Mouse (Mus musculus): ENCODE measurements around the gene D8Ertd738e.

D8Ertd738e gene

GRCm38 (mm10) chr8:84249257-84250170 is at the start of gene D8Ertd738e:
Gene D8Ertd738e (minus strand): TSS chr8:84249719.
- ChIA-PET CTCF (no interaction called here), POLR2A (interaction anchor here (0.6 to 4.1 kb wide), 14 partner anchors 8 to 687 kb away, joined by 3 to 22 read pairs (median 4); partner anchors contain the start of genes Ccdc130 (in 2 of the 4), Mast1 (in 1 of the 4) and Mri1 (in 1 of the 4))

GRCm38 (mm10) chr8:84297029-84297785 is 47.7 kb upstream of the D8Ertd738e start:
- CTCF ChIA-PET = interaction anchor here (0.5 to 1.6 kb wide), 24 partner anchors 10 to 437 kb away, joined by 3 to 9 read pairs (median 4); partner anchors contain the start of gene Mri1 (in 1 of the 4)
- POLR2A ChIA-PET = interaction anchor here (0.6 to 2.3 kb wide), 29 partner anchors 10 to 689 kb away, joined by 3 to 17 read pairs (median 3); partner anchors contain the start of genes Mri1 (in 2 of the 4), Ccdc130 (in 1 of the 4), Dnajb1 (in 1 of the 4) and Ier2 (in 1 of the 4)

GRCm38 (mm10) chr8:84291688-84292087 is 42.2 kb upstream of the D8Ertd738e start:
- POLR2A ChIA-PET = interaction anchor here in 3 of 4 experiments (0.7 to 1.2 kb wide), 7 partner anchors 8 to 1212 kb away, joined by 3 to 5 read pairs (median 3); partner anchors contain the start of gene Ccdc130 (in 1 of the 3)

GRCm38 (mm10) chr8:84291086-84291485 is 41.6 kb upstream of the D8Ertd738e start:
- POLR2A ChIA-PET = interaction anchor here in 3 of 4 experiments (0.7 to 1.2 kb wide), 6 partner anchors 8 to 289 kb away, joined by 3 to 5 read pairs (median 3); partner anchors contain the start of gene Ccdc130 (in 1 of the 3)
- CTCF ChIA-PET = interaction anchor here (0.6 to 2.6 kb wide), 24 partner anchors 9 to 277 kb away, joined by 3 to 25 read pairs (median 3); partner anchors contain the start of gene Cacna1a (in 1 of the 4)

More at GRCm38 (mm10) chr8:84291688-84292087, 42.2 kb upstream of the D8Ertd738e start:
- CTCF ChIA-PET = interaction anchor here in 3 of 4 experiments (0.6 to 2.6 kb wide), 23 partner anchors 10 to 276 kb away, joined by 3 to 25 read pairs (median 3); partner anchors contain the start of gene Cacna1a (in 1 of the 3)

- POLR2A ChIA-PET = no interaction called here
- CTCF ChIA-PET = interaction anchor here in 1 of 4 experiments (1.0 kb wide), 1 partner anchor 68 kb away, joined by 3 read pairs; no protein-coding TSS in a partner anchor
Measured at GRCm38 (mm10) chr8:84288892-84289291, 39.4 kb upstream of the D8Ertd738e start.

GRCm38 (mm10) chr8:84285665-84286064 is 36.1 kb upstream of the D8Ertd738e start:
- POLR2A ChIA-PET = interaction anchor here in 3 of 4 experiments (0.5 to 1.9 kb wide), 9 partner anchors 12 to 226 kb away, joined by 3 to 11 read pairs (median 4); partner anchors contain the start of genes Ccdc130 (in 1 of the 3), Dcaf15 (in 1 of the 3) and Mri1 (in 1 of the 3)
- CTCF ChIA-PET = interaction anchor here (0.6 to 2.6 kb wide), 35 partner anchors 9 to 754 kb away, joined by 3 to 14 read pairs (median 4); partner anchors contain the start of gene Ccdc130 (in 1 of the 4)

- CTCF ChIA-PET = interaction anchor here (0.6 to 2.6 kb wide), 30 partner anchors 8 to 1443 kb away, joined by 3 to 14 read pairs (median 4); partner anchors contain the start of gene Ccdc130 (in 2 of the 4)
Measured at GRCm38 (mm10) chr8:84284608-84285063, 35.1 kb upstream of the D8Ertd738e start.

GRCm38 (mm10) chr8:84280777-84281176 is 31.3 kb upstream of the D8Ertd738e start:
- CTCF ChIA-PET = interaction anchor here in 1 of 4 experiments (1.2 to 1.4 kb wide), 3 partner anchors 69 to 91 kb away, joined by 3 to 4 read pairs (median 3); no protein-coding TSS in a partner anchor
- POLR2A ChIA-PET = interaction anchor here in 2 of 4 experiments (0.6 to 1.1 kb wide), 3 partner anchors 10 to 237 kb away, joined by 3 to 5 read pairs (median 5); partner anchors contain the start of gene Ccdc130 (in 1 of the 2)

More at GRCm38 (mm10) chr8:84284608-84285063, 35.1 kb upstream of the D8Ertd738e start:
- POLR2A ChIA-PET = interaction anchor here in 3 of 4 experiments (0.6 to 2.2 kb wide), 18 partner anchors 11 to 225 kb away, joined by 3 to 11 read pairs (median 3); partner anchors contain the start of genes Ccdc130 (in 3 of the 3), Dcaf15 (in 1 of the 3) and Mri1 (in 1 of the 3)

GRCm38 (mm10) chr8:84276447-84276846 is 26.9 kb upstream of the D8Ertd738e start:
- POLR2A ChIA-PET = interaction anchor here in 2 of 4 experiments (0.7 to 1.8 kb wide), 3 partner anchors 19 to 86 kb away, joined by 3 to 7 read pairs (median 4); partner anchors contain the start of gene Mri1 (in 1 of the 2)
- CTCF ChIA-PET = interaction anchor here in 2 of 4 experiments (0.5 to 1.8 kb wide), 2 partner anchors 9 to 454 kb away, joined by 3 to 6 read pairs; no protein-coding TSS in a partner anchor

- ChIA-PET POLR2A (interaction anchor here in 2 of 4 experiments (0.7 to 1.6 kb wide), 4 partner anchors 9 to 32 kb away, joined by 3 to 5 read pairs (median 4); partner anchors contain the start of gene Mri1 (in 1 of the 2)), CTCF (no interaction called here)
Measured at GRCm38 (mm10) chr8:84273968-84274367, 24.4 kb upstream of the D8Ertd738e start.

GRCm38 (mm10) chr8:84272302-84272701 is 22.8 kb upstream of the D8Ertd738e start:
- CTCF ChIA-PET = interaction anchor here in 3 of 4 experiments (0.5 to 2.1 kb wide), 5 partner anchors 13 to 724 kb away, joined by 3 to 11 read pairs (median 5); no protein-coding TSS in a partner anchor

GRCm38 (mm10) chr8:84269950-84270773 is 20.6 kb upstream of the D8Ertd738e start, which contains the start of gene Ccdc130:
Gene Ccdc130 (minus strand): TSS chr8:84270380.
- ChIA-PET CTCF (interaction anchor here (0.5 to 2.3 kb wide), 24 partner anchors 13 to 542 kb away, joined by 3 to 15 read pairs (median 4); partner anchors contain the start of genes Mri1 (in 3 of the 4), Asf1b (in 1 of the 4), Dcaf15 (in 1 of the 4) and Gm10644 (in 1 of the 4)), POLR2A (interaction anchor here (0.5 to 2.7 kb wide), 83 partner anchors 8 to 623 kb away, joined by 3 to 53 read pairs (median 4); partner anchors contain the start of genes Mri1 (in 3 of the 4), Asf1b (in 1 of the 4), Calr (in 1 of the 4) and Dcaf15 (in 1 of the 4))

More at GRCm38 (mm10) chr8:84272302-84272701, 22.8 kb upstream of the D8Ertd738e start:
- POLR2A ChIA-PET = interaction anchor here in 2 of 4 experiments (0.6 to 1.6 kb wide), 5 partner anchors 11 to 388 kb away, joined by 3 to 4 read pairs (median 4); no protein-coding TSS in a partner anchor

- CTCF ChIA-PET = no interaction called here
- POLR2A ChIA-PET = interaction anchor here in 2 of 4 experiments (1.0 to 2.0 kb wide), 6 partner anchors 8 to 51 kb away, joined by 3 to 9 read pairs (median 4); partner anchors contain the start of gene Ccdc130 (in 2 of the 2)
Measured at GRCm38 (mm10) chr8:84261098-84261497, 11.6 kb upstream of the D8Ertd738e start.

- CTCF ChIA-PET = interaction anchor here (0.5 to 1.9 kb wide), 16 partner anchors 12 to 484 kb away, joined by 3 to 15 read pairs (median 4); partner anchors contain the start of gene Ccdc130 (in 3 of the 4)
- POLR2A ChIA-PET = interaction anchor here (0.6 to 6.6 kb wide), 62 partner anchors 9 to 656 kb away, joined by 3 to 53 read pairs (median 4); partner anchors contain the start of genes Ccdc130 (in 3 of the 4), Dcaf15 (in 2 of the 4), Adgrl1 (in 1 of the 4) and Asf1b (in 1 of the 4)
Measured at GRCm38 (mm10) chr8:84256822-84257610, 7.5 kb upstream of the D8Ertd738e start, which contains the start of gene Mri1. Gene Mri1 (minus strand): TSS chr8:84257326.
